Mouse (Mus musculus) hematopoietic multipotent progenitor cell, adult 10-12 weeks (in vitro differentiated cells): ENCODE measurements around the gene Hsd17b12. TPM values are rescaled to one million over a fixed set of nuclear protein-coding genes. Genes with fewer than 3 reads are reported as not detected.

ENCODE experiments used
- polyA plus RNA-seq: library from polyadenylated mRNA; stranded (reverse); fragments of >175 nt; gene quantifications from 2 replicates; pipeline ENCODE4 v1.2.3, GENCODE M21; 2012; ENCODE audit warnings: low replicate concordance

Gene Hsd17b12
- polyA plus RNA-seq = 20.8 and 21.4 TPM in 2 replicates

GRCm38 (mm10) chr2:94157592-94158519 lies at the start of gene Hsd17b12:
Hsd17b12 (minus strand) TSS chr2:94157964.

GRCm38 (mm10) chr2:94010335-94011291 lies 147.2 kb downstream of the Hsd17b12 start, which contains the start of gene Alkbh3:
Alkbh3 (minus strand) TSS chr2:94010807.

GRCm38 (mm10) chr2:93996254-93996653 lies 161.5 kb downstream of the Hsd17b12 start, which contains the start of gene Gm27027:
Gm27027 (minus strand) TSS chr2:93996354.

Other genes starting within 250 kb of the Hsd17b12 start
- gene Gm13889, start 200.8 kb downstream of the Hsd17b12 start, polyA plus RNA-seq = 1.7 and 2.6 TPM in 2 replicates
- gene Gm27027, start 161.6 kb downstream of the Hsd17b12 start, polyA plus RNA-seq = not detected in 2 replicates
- gene Alkbh3, start 147.2 kb downstream of the Hsd17b12 start, polyA plus RNA-seq = 36.3 and 49.1 TPM in 2 replicates
- 6.4 and 8.7 TPM in 2 replicates for gene Ttc17, start 248.7 kb upstream of the Hsd17b12 start, polyA plus RNA-seq